Mouse (Mus musculus) lung, postnatal 0 days (tissue): ENCODE measurements around the gene Vmn1r3.
"Not testable (repeated sequence)": the region's sequence is repeated elsewhere in the genome, so short reads cannot be mapped to it uniquely, and the experiment has no call there.

Experiments
- CTCF ChIP-seq: IDR thresholded peaks from 2 replicates; pipeline ENCODE4 v1.5.1; 2016; ENCODE audit warnings: antibody characterized with exemption, mild to moderate bottlenecking
- EP300 ChIP-seq: IDR thresholded peaks from 2 replicates; pipeline ENCODE4 v1.6.1; 2016; ENCODE audit warnings: antibody characterized with exemption, mild to moderate bottlenecking, control low read depth

GRCm38 (mm10) chr4:3164429-3164828, 20.7 kb downstream of the Vmn1r3 start:
- TF ChIP-seq CTCF, EP300: not testable (repeated sequence)
